Mouse (Mus musculus) hindbrain, embryonic 12.5 days (tissue): ENCODE data around the gene Crebrf. TPM values are rescaled to one million over a fixed set of nuclear protein-coding genes. Genes with fewer than 3 reads are reported as not detected.
A peak's percentile ranks its signal among the peaks of the same experiment; 100 is the strongest.

Experiments
- ATAC-seq: fragments of 200-750 bp; cut with Nextera tagmentation; 2 replicates; pipeline ENCODE4 v1.8.0; 2017; ENCODE audit warnings: moderate TSS enrichment; ENCODE audit not compliant: low FRiP score
- H3K27ac ChIP-seq: fragments of 300-500 bp; sonication (generic); 2 replicates; pipeline ENCODE4 v1.5.1; 2016; ENCODE audit warnings: mild to moderate bottlenecking
- H3K27me3 ChIP-seq: fragments of 300-500 bp; sonication (generic); 2 replicates; pipeline ENCODE4 v1.6.1; 2016; ENCODE audit warnings: mild to moderate bottlenecking
- H3K36me3 ChIP-seq: fragments of 300-500 bp; sonication (generic); 2 replicates; pipeline ENCODE4 v1.6.1; 2016; ENCODE audit warnings: mild to moderate bottlenecking
- H3K4me1 ChIP-seq: fragments of 300-500 bp; sonication (generic); 2 replicates; pipeline ENCODE4 v1.6.1; 2016
- H3K4me2 ChIP-seq: fragments of 300-500 bp; sonication (generic); replicated peaks from 2 replicates; pipeline ENCODE4 v1.6.1; 2016; ENCODE audit warnings: mild to moderate bottlenecking
- H3K4me3 ChIP-seq: fragments of 300-500 bp; sonication (generic); 2 replicates; pipeline ENCODE4 v1.5.1; 2016; ENCODE audit warnings: mild to moderate bottlenecking
- H3K9ac ChIP-seq: fragments of 300-500 bp; sonication (generic); 2 replicates; pipeline ENCODE4 v1.6.1; 2016; ENCODE audit warnings: mild to moderate bottlenecking, moderate library complexity
- H3K9me3 ChIP-seq: fragments of 300-500 bp; sonication (generic); replicated peaks from 2 replicates; pipeline ENCODE4 v1.6.1; 2016; ENCODE audit warnings: mild to moderate bottlenecking
- WGBS: fragments of 180-500 bp; shearing (Covaris S2); methylation state at CpG from one replicate; pipeline ENCODE4 v1.1.7; 2016; 5-methylcytosine and 5-hydroxymethylcytosine counted together
- polyA plus RNA-seq: library from polyadenylated mRNA; unstranded; fragments of >200 nt; fragmentation: Nextera tagmentation; extraction: Ambion mirVana; gene quantifications from 2 replicates; pipeline ENCODE4 v1.2.1, GENCODE M21; 2016

Crebrf gene
- 7.5 and 10.4 TPM in 2 replicates for polyA plus RNA-seq

GRCm38 (mm10) chr17:26715271-26715758 is at the start of gene Crebrf:
Crebrf (plus strand) TSS chr17:26715650.
- ATAC-seq: peak; percentile 83
- Histone ChIP-seq H3K9me3 (no peaks in the 10 kb centered on the region), H3K4me3 (peak within 1 kb of the TSS; percentile 87), H3K27ac (peak within 1 kb of the TSS; percentile 87), H3K36me3 (no peaks in the 10 kb centered on the region), H3K9ac (peak within 1 kb of the TSS; percentile 78), H3K4me2 (peak within 1 kb of the TSS; percentile 56), H3K27me3 (no peaks in the 10 kb centered on the region), H3K4me1 (peaks cover 2% of the 10 kb centered on the region)
- under 1% methylated on average over 41 of the region's 41 CpGs for WGBS

- no peaks in the 10 kb centered on the region for H3K9me3 ChIP-seq
- WGBS: 46% methylated on average over 4 of the region's 4 CpGs
- H3K36me3 ChIP-seq: no peaks in the 10 kb centered on the region
- ATAC-seq: no peak
- no peak overlapping the region for H3K27ac ChIP-seq
- H3K4me2 ChIP-seq: no peak overlapping the region
- H3K4me1 ChIP-seq: 0 out of 2 replicates have a peak, but pooled peaks cover 3% of the 10 kb centered on the region
- no peaks in the 10 kb centered on the region for H3K27me3 ChIP-seq
- no peak overlapping the region for H3K9ac ChIP-seq
- H3K4me3 ChIP-seq: no peak overlapping the region
Measured at GRCm38 (mm10) chr17:26671268-26671667, 44.2 kb upstream of the Crebrf start.

- Histone ChIP-seq H3K27me3 (no peaks in the 10 kb centered on the region), H3K36me3 (0 out of 2 replicates have a peak, but pooled peaks cover 2% of the 10 kb centered on the region), H3K27ac (peak overlapping the region; percentile 78; the same call in 1 of the 2 replicates), H3K4me1 (peaks cover 25% of the 10 kb centered on the region), H3K4me2 (peak overlapping the region; percentile 72), H3K9ac (0 out of 2 replicates have a peak overlapping the region, but pooled peaks have one; percentile 76), H3K4me3 (peak overlapping the region; percentile 83), H3K9me3 (no peaks in the 10 kb centered on the region)
- WGBS: 22% methylated on average over 7 of the region's 7 CpGs
- peak; percentile 24; the same call in 1 of the 2 replicates for ATAC-seq
Measured at GRCm38 (mm10) chr17:26675845-26676244, 39.6 kb upstream of the Crebrf start.

GRCm38 (mm10) chr17:26676252-26676615 is 39.2 kb upstream of the Crebrf start:
- Histone ChIP-seq H3K36me3 (0 out of 2 replicates have a peak, but pooled peaks cover 2% of the 10 kb centered on the region), H3K9ac (peak overlapping the region; percentile 76), H3K9me3 (no peaks in the 10 kb centered on the region), H3K27me3 (no peaks in the 10 kb centered on the region), H3K4me2 (peak overlapping the region; percentile 72), H3K4me1 (peaks cover 25% of the 10 kb centered on the region), H3K4me3 (peak overlapping the region; percentile 83), H3K27ac (peak overlapping the region; percentile 78)
- peak; percentile 97 for ATAC-seq
- under 1% methylated on average over 30 of the region's 30 CpGs for WGBS

DNA sequence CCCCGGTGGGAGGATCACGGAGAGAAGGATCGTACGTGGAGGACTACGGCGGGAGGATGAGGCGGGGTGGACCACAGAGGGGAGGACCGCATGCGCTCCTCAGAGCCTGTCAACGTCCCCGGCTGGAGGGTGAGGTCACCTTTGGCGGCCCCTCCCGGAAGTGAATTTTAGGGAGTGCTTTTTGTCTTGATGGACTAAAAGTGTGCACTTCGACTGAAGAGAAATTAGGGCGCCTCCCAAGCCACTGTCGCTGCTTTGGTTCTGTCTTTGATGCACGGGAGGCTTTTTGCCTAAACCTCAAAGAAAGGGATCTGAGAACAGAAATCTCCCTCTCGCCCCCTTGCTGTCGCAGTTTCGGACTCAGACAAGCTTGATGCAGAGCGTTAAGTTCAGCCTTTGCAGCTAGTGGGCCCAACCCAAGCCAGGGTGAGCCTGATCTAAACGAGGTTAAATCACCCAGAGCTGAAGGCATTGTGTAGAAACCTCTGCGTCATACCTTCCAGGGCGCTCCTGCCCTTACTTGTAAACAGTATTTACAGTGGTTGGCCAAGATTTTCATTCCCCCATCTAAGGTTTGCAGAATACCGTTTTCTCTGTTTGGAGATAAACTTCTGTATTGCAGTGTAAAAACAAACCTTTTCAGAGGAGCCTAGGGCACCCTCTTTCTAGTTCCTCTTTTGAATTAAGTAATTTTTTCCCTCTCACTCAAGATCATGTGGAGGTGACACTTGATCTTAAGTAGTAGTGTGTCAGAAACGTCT is 38.7 kb upstream of the Crebrf start:
- no peaks in the 10 kb centered on the region for H3K9me3 ChIP-seq
- H3K27ac ChIP-seq: peak overlapping the region; percentile 78
- 0 out of 2 replicates have a peak, but pooled peaks cover 2% of the 10 kb centered on the region for H3K36me3 ChIP-seq
- no peaks in the 10 kb centered on the region for H3K27me3 ChIP-seq
- peaks cover 25% of the 10 kb centered on the region for H3K4me1 ChIP-seq
- H3K4me2 ChIP-seq: peak overlapping the region; percentile 72
- H3K9ac ChIP-seq: peak overlapping the region; percentile 76
- peak overlapping the region; percentile 83 for H3K4me3 ChIP-seq
- 4% methylated on average over 26 of the region's 26 CpGs for WGBS
- ATAC-seq: peak; percentile 91

- Histone ChIP-seq H3K9me3 (no peaks in the 10 kb centered on the region), H3K36me3 (peaks cover 3% of the 10 kb centered on the region), H3K27me3 (no peaks in the 10 kb centered on the region), H3K4me2 (peak overlapping the region; percentile 72), H3K4me1 (peaks cover 25% of the 10 kb centered on the region), H3K4me3 (0 out of 2 replicates have a peak overlapping the region, but pooled peaks have one; percentile 83), H3K27ac (no peak overlapping the region), H3K9ac (no peak overlapping the region)
- no peak for ATAC-seq
- WGBS: 86% methylated on average over 7 of the region's 7 CpGs
Measured at GRCm38 (mm10) chr17:26677711-26678637, 37.5 kb upstream of the Crebrf start.

DNA sequence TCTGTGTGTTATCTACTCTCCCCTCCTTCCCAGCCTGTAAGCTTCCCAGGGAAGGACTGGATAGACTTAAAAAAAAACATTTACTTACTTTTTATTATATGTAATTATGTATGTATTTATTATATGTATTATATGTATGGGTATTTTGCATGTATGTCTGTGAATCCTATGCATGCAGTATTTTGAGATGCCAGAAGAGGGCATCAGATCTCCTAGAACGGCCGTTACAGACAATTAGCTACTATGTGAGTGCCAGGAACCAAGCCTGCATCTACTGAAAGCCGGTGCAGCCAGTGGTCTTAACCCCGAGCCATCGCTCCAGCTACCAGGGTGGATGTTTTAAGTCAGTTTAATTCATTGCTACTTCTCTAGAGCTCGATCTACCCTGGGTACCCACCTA is 34.2 kb upstream of the Crebrf start:
- WGBS: 88% methylated on average over 6 of the region's 6 CpGs
- no peak overlapping the region for H3K27ac ChIP-seq
- no peak overlapping the region for H3K4me3 ChIP-seq
- peaks cover 22% of the 10 kb centered on the region for H3K4me1 ChIP-seq
- no peak overlapping the region for H3K4me2 ChIP-seq
- H3K9me3 ChIP-seq: no peaks in the 10 kb centered on the region
- peaks cover 24% of the 10 kb centered on the region for H3K36me3 ChIP-seq
- no peak overlapping the region for H3K9ac ChIP-seq
- H3K27me3 ChIP-seq: no peaks in the 10 kb centered on the region
- no peak for ATAC-seq

GRCm38 (mm10) chr17:26686334-26687000 is 29.0 kb upstream of the Crebrf start:
- no peak overlapping the region for H3K4me2 ChIP-seq
- no peaks in the 10 kb centered on the region for H3K27me3 ChIP-seq
- H3K9ac ChIP-seq: no peak overlapping the region
- H3K27ac ChIP-seq: no peak overlapping the region
- peaks cover 11% of the 10 kb centered on the region; the same call in 1 of the 2 replicates for H3K4me1 ChIP-seq
- no peaks in the 10 kb centered on the region for H3K9me3 ChIP-seq
- ATAC-seq: no peak
- H3K4me3 ChIP-seq: no peak overlapping the region
- peaks cover 22% of the 10 kb centered on the region for H3K36me3 ChIP-seq
- 91% methylated on average over 17 of the region's 17 CpGs for WGBS

DNA sequence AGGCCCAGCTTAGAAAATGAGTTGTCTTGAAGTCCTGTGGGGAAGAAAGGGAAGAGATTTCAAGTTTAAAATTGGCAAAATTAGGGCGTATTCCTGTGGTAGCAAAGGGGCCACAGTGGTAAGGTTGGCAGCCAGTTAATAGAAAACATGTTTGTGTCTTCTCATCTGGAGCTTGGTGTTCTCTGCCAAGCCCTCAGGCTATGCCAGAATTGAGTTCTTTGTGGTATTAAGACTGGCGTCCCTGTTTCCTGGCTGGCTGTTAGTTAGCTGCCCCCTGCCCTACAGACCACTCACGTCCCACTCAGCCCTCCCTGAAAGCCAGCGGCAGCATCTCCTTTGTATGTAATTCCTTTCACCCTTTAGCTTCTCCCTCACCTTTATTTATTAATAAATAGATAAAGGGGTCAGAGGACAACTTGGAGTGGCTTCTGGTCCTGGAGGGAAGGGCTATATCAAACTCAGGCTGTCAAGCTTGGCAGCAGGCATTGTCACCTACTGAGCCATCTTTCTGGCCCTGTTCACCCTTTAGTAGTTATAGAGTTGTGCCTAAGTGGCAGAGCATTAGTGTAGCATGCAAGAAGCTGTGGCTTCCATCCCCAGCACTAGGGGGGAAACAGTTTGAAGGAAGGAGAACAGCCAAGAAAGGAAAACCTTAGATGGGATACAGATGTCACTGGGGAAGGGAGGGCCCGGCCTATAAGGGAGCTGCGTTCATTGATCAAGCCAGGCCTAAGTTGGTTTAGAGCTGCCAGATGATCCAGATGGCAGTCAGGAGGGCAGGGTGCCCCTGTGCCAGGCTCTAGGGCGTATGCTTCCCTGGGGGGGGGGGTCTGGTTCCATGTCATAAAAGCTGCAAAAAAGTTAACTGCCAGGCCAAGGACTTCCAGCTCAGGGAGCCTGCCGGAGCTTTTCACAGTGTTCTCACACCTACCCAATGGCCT is 26.4 kb upstream of the Crebrf start:
- no peak overlapping the region for H3K9ac ChIP-seq
- H3K9me3 ChIP-seq: no peaks in the 10 kb centered on the region
- 85% methylated on average over 8 of the region's 8 CpGs for WGBS
- no peak overlapping the region for H3K4me3 ChIP-seq
- H3K4me2 ChIP-seq: no peak overlapping the region
- H3K4me1 ChIP-seq: peaks cover 15% of the 10 kb centered on the region; the same call in 1 of the 2 replicates
- peaks cover 11% of the 10 kb centered on the region for H3K36me3 ChIP-seq
- no peak overlapping the region for H3K27ac ChIP-seq
- no peaks in the 10 kb centered on the region for H3K27me3 ChIP-seq
- no peak for ATAC-seq

- Histone ChIP-seq H3K4me2 (no peak overlapping the region), H3K4me1 (peaks cover 15% of the 10 kb centered on the region; the same call in 1 of the 2 replicates), H3K9me3 (no peaks in the 10 kb centered on the region), H3K27me3 (no peaks in the 10 kb centered on the region), H3K4me3 (no peak overlapping the region), H3K27ac (no peak overlapping the region), H3K36me3 (peaks cover 7% of the 10 kb centered on the region; the same call in 1 of the 2 replicates), H3K9ac (no peak overlapping the region)
- ATAC-seq: no peak
- WGBS: 81% methylated on average over 2 of the region's 2 CpGs
Measured at GRCm38 (mm10) chr17:26689810-26690209, 25.6 kb upstream of the Crebrf start.

GRCm38 (mm10) chr17:26690236-26690635 is 25.2 kb upstream of the Crebrf start:
- no peak overlapping the region for H3K4me2 ChIP-seq
- H3K9me3 ChIP-seq: no peaks in the 10 kb centered on the region
- H3K27ac ChIP-seq: no peak overlapping the region
- WGBS: 75% methylated on average over 5 of the region's 5 CpGs
- H3K36me3 ChIP-seq: peaks cover 7% of the 10 kb centered on the region
- H3K4me1 ChIP-seq: peaks cover 15% of the 10 kb centered on the region; the same call in 1 of the 2 replicates
- no peaks in the 10 kb centered on the region for H3K27me3 ChIP-seq
- no peak overlapping the region for H3K4me3 ChIP-seq
- ATAC-seq: no peak
- no peak overlapping the region for H3K9ac ChIP-seq
